Mouse (Mus musculus) olfactory bulb, adult 2 months (tissue): ENCODE data around the gene Fcna.

Experiments
- CTCF ChIP-seq: fragments of 200-500 bp; IDR thresholded peaks from 2 replicates; pipeline ENCODE4 v1.5.1; 2012; ENCODE audit warnings: low read depth, mild to moderate bottlenecking, low read length, moderate library complexity; ENCODE audit not compliant: insufficient read depth
- POLR2A ChIP-seq: fragments of 200-500 bp; IDR thresholded peaks from 2 replicates; pipeline ENCODE4 v1.6.1; 2012; ENCODE audit warnings: mild to moderate bottlenecking, low read depth, low read length, moderate library complexity; ENCODE audit not compliant: insufficient read depth

DNA sequence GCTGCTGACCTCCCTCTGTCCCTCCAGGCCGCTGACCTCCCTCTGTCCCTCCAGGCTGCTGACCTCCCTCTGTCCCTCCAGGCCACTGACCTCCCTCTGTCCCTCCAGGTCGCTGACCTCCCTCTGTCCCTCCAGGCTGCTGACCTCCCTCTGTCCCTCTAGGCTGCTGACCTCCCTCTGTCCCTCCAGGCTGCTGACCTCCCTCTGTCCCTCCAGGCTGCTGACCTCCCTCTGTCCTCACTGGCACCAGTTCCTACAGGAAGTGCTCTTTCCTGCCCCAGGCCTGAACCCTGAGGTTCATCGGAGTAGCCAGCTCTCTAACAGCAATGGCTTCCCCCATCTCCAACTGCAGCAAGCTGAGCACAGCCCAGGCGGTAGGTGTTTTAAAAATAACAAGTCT is 908 bp upstream of the Fcna start:
- no peak for TF ChIP-seq CTCF
- TF ChIP-seq POLR2A = no peak
